Mouse (Mus musculus) effector memory CD4-positive, alpha-beta T cell, adult 7 months (primary cell): Measurements from ENCODE around the gene Olfr1230. TPM values are rescaled to one million over a fixed set of nuclear protein-coding genes. Genes with fewer than 3 reads are reported as not detected.

Experiments used
- polyA plus RNA-seq: library from polyadenylated mRNA; unstranded; fragments of 100-300 nt; shearing (Covaris generic); gene quantifications from one replicate; pipeline ENCODE4 v1.2.1, GENCODE M21; 2017

Gene Olfr1230
- polyA plus RNA-seq = not detected

GRCm38 (mm10) chr2:89297168-89297567 lies at the start of gene Olfr1230:
Gene Olfr1230, minus strand, starts transcription at chr2:89297268.

GRCm38 (mm10) chr2:89342298-89342697 lies 45.2 kb upstream of the Olfr1230 start, which contains the start of gene Olfr1233:
Gene Olfr1233, minus strand, starts transcription at chr2:89342398.

GRCm38 (mm10) chr2:89329575-89329974 lies 32.5 kb upstream of the Olfr1230 start, which contains the start of gene Olfr1232:
Gene Olfr1232, minus strand, starts transcription at chr2:89329675.

GRCm38 (mm10) chr2:89306974-89307373 lies 9.9 kb upstream of the Olfr1230 start, which contains the start of gene Olfr1231:
Gene Olfr1231, minus strand, starts transcription at chr2:89307074.

GRCm38 (mm10) chr2:89287914-89288313 lies 9.2 kb downstream of the Olfr1230 start, which contains the start of gene Olfr1229:
Gene Olfr1229, minus strand, starts transcription at chr2:89288014.

GRCm38 (mm10) chr2:89253962-89254361 lies 43.1 kb downstream of the Olfr1230 start, which contains the start of gene Olfr1228:
Gene Olfr1228, minus strand, starts transcription at chr2:89254062.

Other genes starting within 250 kb of the Olfr1230 start
- not detected for gene Olfr1218, start 236.1 kb downstream of the Olfr1230 start, polyA plus RNA-seq
- not detected for gene Olfr1219, start 213.8 kb downstream of the Olfr1230 start, polyA plus RNA-seq
- gene Olfr1220, start 190.4 kb downstream of the Olfr1230 start, polyA plus RNA-seq = 0.15 TPM
- gene Olfr1221, start 180.0 kb downstream of the Olfr1230 start, polyA plus RNA-seq = not detected
- gene Olfr1222, start 164.2 kb downstream of the Olfr1230 start, polyA plus RNA-seq = not detected
- not detected for gene Olfr1223, start 145.7 kb downstream of the Olfr1230 start, polyA plus RNA-seq
- not detected for gene Olfr1224-ps1, start 133.2 kb downstream of the Olfr1230 start, polyA plus RNA-seq
- not detected for gene Olfr1225, start 122.6 kb downstream of the Olfr1230 start, polyA plus RNA-seq
- 0.10 TPM for gene Olfr1226, start 97.2 kb downstream of the Olfr1230 start, polyA plus RNA-seq
- gene Olfr1228, start 43.2 kb downstream of the Olfr1230 start, polyA plus RNA-seq = not detected
- not detected for gene Olfr1229, start 9.3 kb downstream of the Olfr1230 start, polyA plus RNA-seq
- not detected for gene Olfr1231, start 9.8 kb upstream of the Olfr1230 start, polyA plus RNA-seq
- gene Olfr1232, start 32.4 kb upstream of the Olfr1230 start, polyA plus RNA-seq = not detected
- gene Olfr1233, start 45.1 kb upstream of the Olfr1230 start, polyA plus RNA-seq = 0.11 TPM
- not detected for gene Olfr1234, start 67.6 kb upstream of the Olfr1230 start, polyA plus RNA-seq
- gene Olfr1238, start 112.4 kb upstream of the Olfr1230 start, polyA plus RNA-seq = not detected
- gene Olfr1239, start 123.1 kb upstream of the Olfr1230 start, polyA plus RNA-seq = not detected
- not detected for gene Olfr1240, start 145.7 kb upstream of the Olfr1230 start, polyA plus RNA-seq
- gene Olfr1241, start 189.9 kb upstream of the Olfr1230 start, polyA plus RNA-seq = not detected
- not detected for gene Olfr1242, start 201.1 kb upstream of the Olfr1230 start, polyA plus RNA-seq
- gene Olfr1243, start 234.2 kb upstream of the Olfr1230 start, polyA plus RNA-seq = not detected